Mouse (Mus musculus) neural tube, embryonic 13.5 days (tissue): Measurements from ENCODE around the gene Spata13. TPM values are rescaled to one million over a fixed set of nuclear protein-coding genes. Genes with fewer than 3 reads are reported as not detected.

Source experiments
- ATAC-seq: fragments of 200-750 bp; cut with Nextera tagmentation; 2 replicates; pipeline ENCODE4 v1.8.0; 2017; ENCODE audit warnings: low read depth, mild to moderate bottlenecking, moderate TSS enrichment, moderate library complexity
- H3K27ac ChIP-seq: fragments of 300-500 bp; sonication (generic); replicated peaks from 2 replicates; pipeline ENCODE4 v1.5.1; 2015; ENCODE audit warnings: moderate library complexity, mild to moderate bottlenecking, inconsistent platforms
- H3K27me3 ChIP-seq: fragments of 300-500 bp; sonication (generic); 2 replicates; pipeline ENCODE4 v1.6.1; 2015; ENCODE audit warnings: mild to moderate bottlenecking, inconsistent platforms
- H3K36me3 ChIP-seq: fragments of 300-500 bp; sonication (generic); 2 replicates; pipeline ENCODE4 v1.6.1; 2015; ENCODE audit warnings: mild to moderate bottlenecking, inconsistent platforms
- H3K4me1 ChIP-seq: fragments of 300-500 bp; sonication (generic); replicated peaks from 2 replicates; pipeline ENCODE4 v1.6.1; 2015; ENCODE audit warnings: inconsistent platforms
- H3K4me2 ChIP-seq: fragments of 300-500 bp; sonication (generic); 2 replicates; pipeline ENCODE4 v1.6.1; 2015; ENCODE audit warnings: inconsistent platforms, mild to moderate bottlenecking, moderate library complexity
- H3K4me3 ChIP-seq: fragments of 300-500 bp; sonication (generic); 2 replicates; pipeline ENCODE4 v1.5.1; 2015; ENCODE audit warnings: mild to moderate bottlenecking, inconsistent platforms
- H3K9ac ChIP-seq: fragments of 300-500 bp; sonication (generic); 2 replicates; pipeline ENCODE4 v1.6.1; 2015; ENCODE audit warnings: moderate library complexity, mild to moderate bottlenecking, inconsistent platforms
- H3K9me3 ChIP-seq: fragments of 300-500 bp; sonication (generic); 2 replicates; pipeline ENCODE4 v1.6.1; 2016; ENCODE audit warnings: inconsistent platforms
- WGBS: fragments of 180-500 bp; shearing (Covaris S2); methylation state at CpG from one replicate; pipeline ENCODE4 v1.1.7; 2015; 5-methylcytosine and 5-hydroxymethylcytosine counted together
- polyA plus RNA-seq: library from polyadenylated mRNA; unstranded; fragments of >200 nt; fragmentation: Nextera tagmentation; extraction: Ambion mirVana; gene quantifications from 2 replicates; pipeline ENCODE4 v1.2.1, GENCODE M21; 2015

The Spata13 gene
- polyA plus RNA-seq, 1 experiment from 2014 or later: 22.2 TPM

GRCm38 (mm10) chr14:60806891-60807344 lies 173.1 kb downstream of the Spata13 start:
- H3K36me3 ChIP-seq: peaks cover 32% of the 10 kb centered on the region
- no peak for ATAC-seq
- H3K4me3 ChIP-seq: no peak overlapping the region
- no peaks in the 10 kb centered on the region for H3K4me1 ChIP-seq
- 73% methylated on average over 11 of the region's 11 CpGs for WGBS
- no peak overlapping the region for H3K4me2 ChIP-seq
- H3K9ac ChIP-seq: no peak overlapping the region
- no peak overlapping the region for H3K27ac ChIP-seq
- no peaks in the 10 kb centered on the region for H3K9me3 ChIP-seq
- H3K27me3 ChIP-seq: no peaks in the 10 kb centered on the region

- Histone ChIP-seq H3K4me3 (no peak overlapping the region), H3K4me2 (no peak overlapping the region), H3K9me3 (no peaks in the 10 kb centered on the region), H3K36me3 (peaks cover 13% of the 10 kb centered on the region), H3K27me3 (no peaks in the 10 kb centered on the region), H3K27ac (no peak overlapping the region), H3K4me1 (no peaks in the 10 kb centered on the region), H3K9ac (no peak overlapping the region)
- WGBS: 87% methylated on average over 8 of the region's 8 CpGs
- no peak for ATAC-seq
Measured at GRCm38 (mm10) chr14:60809881-60810280, 176.1 kb downstream of the Spata13 start.

- Histone ChIP-seq H3K4me3 (no peak overlapping the region), H3K27me3 (no peaks in the 10 kb centered on the region), H3K4me1 (no peaks in the 10 kb centered on the region), H3K36me3 (peaks cover 19% of the 10 kb centered on the region), H3K9me3 (no peaks in the 10 kb centered on the region), H3K27ac (no peak overlapping the region), H3K4me2 (no peak overlapping the region), H3K9ac (no peak overlapping the region)
- WGBS: 95% methylated on average over 4 of the region's 4 CpGs
- no peak for ATAC-seq
Measured at GRCm38 (mm10) chr14:60811547-60811946, 177.7 kb downstream of the Spata13 start.

Other genes starting within 250 kb of the Spata13 start
- 0.10 and 0.25 TPM in 2 replicates for gene C1qtnf9, start 134.1 kb downstream of the Spata13 start, polyA plus RNA-seq
- gene Mipep, start 150.6 kb downstream of the Spata13 start, polyA plus RNA-seq: 16.1 and 16.9 TPM in 2 replicates